Mouse (Mus musculus) erythroblast, embryonic 14.5 days (primary cell): ENCODE measurements around the gene Slc44a5.

ENCODE experiments used
- GATA1 ChIP-seq: IDR thresholded peaks from 2 replicates; pipeline ENCODE4 v1.6.1; 2012; ENCODE audit warnings: low read length, inconsistent platforms, mixed read lengths
- TAL1 ChIP-seq: IDR thresholded peaks from 3 replicates; pipeline ENCODE4 v1.6.1; 2012; ENCODE audit warnings: low read length, inconsistent platforms, mixed read lengths

DNA sequence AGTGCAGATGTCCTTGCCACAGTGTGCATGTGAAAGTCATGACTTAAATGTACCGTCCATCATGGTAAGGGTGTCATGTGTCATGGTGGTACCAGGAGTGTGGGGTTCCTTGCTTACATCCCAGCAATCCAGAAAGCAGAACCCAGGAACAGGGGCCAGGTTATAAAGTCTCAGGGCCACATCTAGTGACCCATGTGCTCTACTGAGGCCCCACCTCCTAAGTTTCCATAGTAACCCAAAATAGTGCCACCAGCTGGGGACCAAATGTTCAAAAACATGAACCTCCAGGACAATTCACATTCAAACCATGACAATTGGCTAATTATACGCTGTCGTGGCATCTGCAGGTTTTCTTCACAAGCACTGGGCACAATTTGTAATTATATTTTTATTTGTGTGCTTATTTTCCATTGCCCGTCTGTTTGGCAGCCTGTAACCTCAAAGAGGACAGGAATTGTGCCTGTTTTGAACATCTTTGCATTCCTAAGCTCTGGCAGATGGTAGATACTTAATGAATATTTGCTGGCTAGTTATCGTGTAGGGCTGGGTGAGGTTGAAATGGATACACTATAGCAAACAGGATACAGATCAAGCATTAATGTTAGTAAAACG is 145.9 kb downstream of the Slc44a5 start:
- TF ChIP-seq GATA1 = no peak
- TF ChIP-seq TAL1 = no peak
